Mouse (Mus musculus) embryonic facial prominence, embryonic 10.5 days (tissue): ENCODE measurements around the gene Rbms3. TPM values are rescaled to one million over a fixed set of nuclear protein-coding genes. Genes with fewer than 3 reads are reported as not detected.
A peak's percentile ranks its signal among the peaks of the same experiment; 100 is the strongest.

Source experiments
- DNase-seq: peaks from one replicate; pipeline ENCODE4 v3.0.0-alpha.2; 2017; ENCODE audit warnings: low spot score
- H3K27ac ChIP-seq: fragments of 300-500 bp; sonication (generic); replicated peaks from 2 replicates; pipeline ENCODE4 v1.5.1; 2016; ENCODE audit warnings: mild to moderate bottlenecking
- H3K27me3 ChIP-seq: fragments of 300-500 bp; sonication (generic); replicated peaks from 2 replicates; pipeline ENCODE4 v1.6.1; 2016; ENCODE audit warnings: low read depth, mild to moderate bottlenecking; ENCODE audit not compliant: poor library complexity, severe bottlenecking
- H3K36me3 ChIP-seq: fragments of 300-500 bp; sonication (generic); replicated peaks from 2 replicates; pipeline ENCODE4 v1.6.1; 2016; ENCODE audit warnings: mild to moderate bottlenecking, moderate library complexity
- H3K4me1 ChIP-seq: fragments of 300-500 bp; sonication (generic); 2 replicates; pipeline ENCODE4 v1.6.1; 2016
- H3K4me3 ChIP-seq: fragments of 300-500 bp; sonication (generic); 2 replicates; pipeline ENCODE4 v1.5.1; 2016; ENCODE audit warnings: mild to moderate bottlenecking, moderate library complexity
- H3K9me3 ChIP-seq: fragments of 300-500 bp; sonication (generic); 2 replicates; pipeline ENCODE4 v1.6.1; 2016; ENCODE audit warnings: mild to moderate bottlenecking
- WGBS: fragments of 180-500 bp; shearing (Covaris S2); methylation state at CpG from one replicate; pipeline ENCODE4 v1.1.7; 2016; 5-methylcytosine and 5-hydroxymethylcytosine counted together
- polyA plus RNA-seq: library from polyadenylated mRNA; unstranded; fragments of >200 nt; fragmentation: Nextera tagmentation; extraction: Ambion mirVana; gene quantifications from 2 replicates; pipeline ENCODE4 v1.2.1, GENCODE M21; 2016

The Rbms3 gene
- polyA plus RNA-seq, 1 experiment from 2014 or later = 29.9 TPM

DNA sequence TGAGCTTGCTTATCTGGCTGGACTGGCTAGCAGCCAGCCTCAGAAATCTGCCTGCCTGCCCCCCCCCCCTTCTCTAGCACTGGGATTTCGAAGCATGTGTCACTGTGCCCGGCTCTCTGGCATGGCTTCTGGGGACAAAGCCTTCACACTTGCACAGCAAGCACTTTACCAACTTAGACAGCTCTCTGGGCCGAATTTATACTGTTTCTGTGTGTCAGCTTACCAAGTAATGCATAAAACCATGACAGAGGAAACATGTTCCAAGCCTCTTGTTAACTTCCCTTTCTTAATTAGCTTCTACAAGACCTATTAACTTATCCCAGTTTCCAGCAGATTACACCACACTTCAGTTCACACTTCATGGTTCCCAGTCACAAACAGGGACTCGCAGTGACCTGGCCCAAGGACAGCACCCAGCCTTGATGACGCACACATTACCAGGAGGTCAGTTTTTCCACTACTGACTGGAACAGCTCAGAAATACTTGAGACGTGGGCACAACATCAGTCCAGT is 589.7 kb downstream of the Rbms3 start:
- Histone ChIP-seq H3K27me3 (no peaks in the 10 kb centered on the region), H3K27ac (no peak overlapping the region), H3K36me3 (no peaks in the 10 kb centered on the region), H3K4me1 (peaks cover 7% of the 10 kb centered on the region; the same call in 1 of the 2 replicates), H3K4me3 (no peak overlapping the region), H3K9me3 (no peaks in the 10 kb centered on the region)
- 80% methylated on average over 6 of the region's 6 CpGs for WGBS
- DNase-seq = no peak

- Histone ChIP-seq H3K27ac (no peak overlapping the region), H3K27me3 (no peaks in the 10 kb centered on the region), H3K9me3 (no peaks in the 10 kb centered on the region), H3K4me3 (no peak overlapping the region), H3K4me1 (peaks cover 6% of the 10 kb centered on the region; the same call in 1 of the 2 replicates), H3K36me3 (no peaks in the 10 kb centered on the region)
- 94% methylated on average over 1 of the region's 1 CpGs for WGBS
- no peak for DNase-seq
Measured at GRCm38 (mm10) chr9:117032690-117033089, 597.0 kb downstream of the Rbms3 start.

- Histone ChIP-seq H3K27me3 (no peaks in the 10 kb centered on the region), H3K4me3 (no peak overlapping the region), H3K36me3 (no peaks in the 10 kb centered on the region), H3K27ac (no peak overlapping the region), H3K9me3 (no peaks in the 10 kb centered on the region), H3K4me1 (peaks cover 6% of the 10 kb centered on the region; the same call in 1 of the 2 replicates)
- DNase-seq = no peak
- WGBS = 84% methylated on average over 11 of the region's 11 CpGs
Measured at GRCm38 (mm10) chr9:117031237-117031636, 598.5 kb downstream of the Rbms3 start.

DNA sequence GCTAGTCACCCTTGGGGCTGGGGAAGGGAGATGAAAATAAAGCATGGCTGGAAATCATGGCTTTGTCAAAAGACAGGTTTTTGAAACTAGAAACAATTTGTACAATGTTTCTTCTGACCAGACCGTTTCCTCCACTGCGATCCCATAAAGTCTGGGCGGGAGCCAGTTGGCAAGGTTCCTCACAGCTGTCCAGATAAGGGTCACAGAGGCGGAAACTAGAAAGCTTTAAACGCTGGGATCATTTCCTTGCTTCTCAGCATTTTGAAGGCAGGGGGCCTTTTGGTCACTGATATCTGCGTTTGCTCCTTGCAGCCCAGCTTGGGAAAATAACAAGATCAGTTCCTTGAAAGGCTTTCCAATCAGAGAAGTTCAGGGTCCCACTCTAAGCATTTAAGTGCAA is 598.9 kb downstream of the Rbms3 start:
- no peak for DNase-seq
- Histone ChIP-seq H3K9me3 (no peaks in the 10 kb centered on the region), H3K36me3 (no peaks in the 10 kb centered on the region), H3K27ac (no peak overlapping the region), H3K27me3 (no peaks in the 10 kb centered on the region), H3K4me1 (peaks cover 6% of the 10 kb centered on the region; the same call in 1 of the 2 replicates), H3K4me3 (no peak overlapping the region)
- WGBS = 61% methylated on average over 6 of the region's 6 CpGs

DNA sequence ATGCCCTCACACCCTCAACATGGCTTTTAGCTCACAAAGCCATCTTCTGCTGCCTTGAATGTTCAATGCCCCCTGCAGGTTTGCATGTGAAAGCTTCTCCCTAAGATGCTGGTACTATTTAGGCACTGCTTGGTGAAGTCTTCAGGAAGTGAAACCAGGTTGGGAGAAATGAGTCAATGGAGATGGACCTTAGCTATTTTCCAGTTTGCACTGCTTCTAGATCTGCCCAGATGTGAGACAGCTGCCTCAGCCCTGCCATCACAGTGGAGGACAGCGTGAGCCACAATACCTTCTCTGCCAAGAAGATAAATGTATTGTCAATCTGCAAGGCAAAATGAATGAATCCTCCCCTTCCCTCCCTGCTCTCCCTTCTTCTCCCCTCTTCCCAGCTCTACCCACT is 599.8 kb downstream of the Rbms3 start:
- DNase-seq = no peak
- Histone ChIP-seq H3K9me3 (no peaks in the 10 kb centered on the region), H3K4me3 (no peak overlapping the region), H3K4me1 (peaks cover 6% of the 10 kb centered on the region; the same call in 1 of the 2 replicates), H3K36me3 (no peaks in the 10 kb centered on the region), H3K27me3 (no peaks in the 10 kb centered on the region), H3K27ac (no peak overlapping the region)
- 87% methylated on average over 1 of the region's 1 CpGs for WGBS

- Histone ChIP-seq H3K27ac (no peak overlapping the region), H3K9me3 (no peaks in the 10 kb centered on the region), H3K4me3 (no peak overlapping the region), H3K36me3 (no peaks in the 10 kb centered on the region), H3K4me1 (peaks cover 6% of the 10 kb centered on the region; the same call in 1 of the 2 replicates), H3K27me3 (no peaks in the 10 kb centered on the region)
- WGBS = 88% methylated on average over 4 of the region's 4 CpGs
- no peak for DNase-seq
Measured at GRCm38 (mm10) chr9:117028586-117028985, 601.1 kb downstream of the Rbms3 start.

GRCm38 (mm10) chr9:117022086-117022485 is 607.6 kb downstream of the Rbms3 start:
- peaks cover 25% of the 10 kb centered on the region for H3K4me1 ChIP-seq
- no peaks in the 10 kb centered on the region for H3K9me3 ChIP-seq
- WGBS = 86% methylated on average over 6 of the region's 6 CpGs
- no peaks in the 10 kb centered on the region for H3K36me3 ChIP-seq
- H3K4me3 ChIP-seq = no peak overlapping the region
- H3K27me3 ChIP-seq = no peaks in the 10 kb centered on the region
- no peak overlapping the region for H3K27ac ChIP-seq
- no peak for DNase-seq

DNA sequence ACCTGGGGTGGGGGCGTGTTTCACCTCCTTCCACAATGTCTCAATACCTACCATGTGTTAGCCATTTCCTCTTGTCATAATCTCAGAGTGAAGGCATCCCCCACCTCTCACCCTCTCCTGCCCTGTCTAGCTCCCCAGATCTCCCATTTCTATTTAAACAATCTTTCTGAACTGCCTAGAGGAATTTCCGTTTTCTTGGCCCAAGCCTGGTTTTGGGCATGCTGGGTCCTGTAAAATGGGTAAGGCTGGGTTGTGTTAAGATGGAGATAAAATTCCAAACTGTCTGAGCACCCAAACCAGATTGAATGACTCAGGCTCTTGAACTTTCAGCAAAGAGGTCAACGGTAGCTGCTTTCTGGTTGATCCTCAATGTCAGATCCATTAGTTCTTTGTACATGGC is 608.2 kb downstream of the Rbms3 start:
- no peaks in the 10 kb centered on the region for H3K36me3 ChIP-seq
- H3K4me3 ChIP-seq = no peak overlapping the region
- no peaks in the 10 kb centered on the region for H3K27me3 ChIP-seq
- WGBS = 57% methylated on average over 3 of the region's 3 CpGs
- DNase-seq = peak; percentile 30
- peaks cover 27% of the 10 kb centered on the region for H3K4me1 ChIP-seq
- H3K9me3 ChIP-seq = no peaks in the 10 kb centered on the region
- H3K27ac ChIP-seq = no peak overlapping the region

- Histone ChIP-seq H3K27me3 (no peaks in the 10 kb centered on the region), H3K27ac (no peak overlapping the region), H3K9me3 (no peaks in the 10 kb centered on the region), H3K36me3 (no peaks in the 10 kb centered on the region), H3K4me1 (peaks cover 27% of the 10 kb centered on the region), H3K4me3 (no peak overlapping the region)
- no peak for DNase-seq
- 94% methylated on average over 2 of the region's 2 CpGs for WGBS
Measured at GRCm38 (mm10) chr9:117020216-117020615, 609.5 kb downstream of the Rbms3 start.

DNA sequence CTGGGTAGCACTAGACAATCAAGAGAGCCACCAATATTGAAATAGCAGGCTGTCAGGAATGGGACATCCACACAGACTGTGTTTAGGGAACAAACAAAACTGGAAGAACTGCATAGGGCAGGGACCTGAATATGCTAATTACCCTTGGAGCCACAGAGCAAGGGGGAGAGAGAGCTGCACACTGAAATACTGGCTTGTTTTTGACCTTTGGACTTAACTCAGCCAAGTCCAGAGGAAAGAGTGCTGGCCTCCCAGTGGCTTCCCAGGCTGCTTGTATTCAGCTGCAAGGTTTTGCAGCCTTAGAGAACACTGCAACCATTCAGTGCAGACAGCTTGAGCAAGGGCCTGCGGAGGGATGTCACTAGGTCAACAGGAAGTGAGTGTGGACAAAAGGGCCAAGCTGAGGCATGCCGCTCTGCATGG is 611.0 kb downstream of the Rbms3 start:
- H3K27me3 ChIP-seq = no peaks in the 10 kb centered on the region
- H3K4me1 ChIP-seq = peaks cover 27% of the 10 kb centered on the region
- no peaks in the 10 kb centered on the region for H3K36me3 ChIP-seq
- 14% methylated on average over 2 of the region's 2 CpGs for WGBS
- DNase-seq = peak; percentile 54
- no peak overlapping the region for H3K4me3 ChIP-seq
- H3K9me3 ChIP-seq = no peaks in the 10 kb centered on the region
- H3K27ac ChIP-seq = peak overlapping the region; percentile 69

DNA sequence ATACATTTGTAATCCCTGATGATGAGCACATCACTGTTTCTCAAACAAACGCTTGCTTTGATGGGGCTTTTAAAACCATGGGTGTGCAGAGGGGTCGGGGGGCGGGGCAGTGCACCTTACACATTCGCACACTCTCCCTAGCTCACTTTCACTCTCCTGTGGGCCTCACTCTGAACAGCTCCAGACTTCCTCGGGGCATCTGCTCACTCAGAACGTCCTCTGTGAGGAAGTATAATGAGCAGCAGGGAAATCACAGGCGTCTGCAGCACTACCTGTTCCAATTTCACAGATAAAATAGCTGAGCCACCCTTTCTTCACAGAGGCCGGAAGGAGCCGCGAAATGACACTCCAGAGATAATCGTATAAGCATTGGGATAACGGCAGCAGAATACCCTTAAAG is 611.4 kb downstream of the Rbms3 start:
- peak overlapping the region; percentile 69 for H3K27ac ChIP-seq
- no peaks in the 10 kb centered on the region for H3K36me3 ChIP-seq
- DNase-seq = no peak
- no peaks in the 10 kb centered on the region for H3K27me3 ChIP-seq
- H3K9me3 ChIP-seq = no peaks in the 10 kb centered on the region
- 47% methylated on average over 12 of the region's 12 CpGs for WGBS
- H3K4me1 ChIP-seq = peaks cover 27% of the 10 kb centered on the region
- no peak overlapping the region for H3K4me3 ChIP-seq

DNA sequence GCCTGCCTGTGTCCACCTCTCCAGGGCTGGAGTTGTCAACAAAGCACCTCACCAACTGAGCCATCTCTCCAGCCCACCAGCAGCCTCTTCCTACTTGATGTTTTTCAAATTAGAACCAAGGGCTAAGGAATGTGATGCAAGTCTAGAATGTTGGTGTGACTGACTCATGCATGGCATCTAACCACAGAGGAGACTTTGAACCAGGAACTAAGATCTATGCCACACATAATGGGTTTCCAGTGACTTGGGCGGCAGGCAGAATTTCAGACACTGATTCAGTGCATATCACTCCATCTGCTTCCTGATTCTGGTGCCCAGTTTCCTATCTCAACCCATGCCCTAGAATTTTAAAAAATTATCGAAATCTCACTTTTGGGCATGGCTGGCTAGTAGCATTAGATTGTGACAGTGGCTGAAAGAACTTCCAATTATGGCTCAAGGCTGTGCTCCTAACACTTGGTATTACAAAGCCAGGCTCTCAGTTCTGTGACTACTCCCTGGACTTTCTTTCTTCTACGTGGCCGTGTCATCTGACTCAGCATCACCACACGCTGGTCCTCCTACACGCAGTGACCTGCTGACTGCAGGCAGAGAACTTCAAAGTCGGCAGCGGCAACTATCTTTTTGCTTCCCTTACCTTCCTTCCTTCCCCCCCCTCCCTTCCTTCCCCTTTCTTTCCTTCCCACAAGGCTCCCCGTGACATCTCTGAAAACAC is 613.0 kb downstream of the Rbms3 start:
- WGBS = 92% methylated on average over 9 of the region's 9 CpGs
- H3K27me3 ChIP-seq = no peaks in the 10 kb centered on the region
- no peaks in the 10 kb centered on the region for H3K36me3 ChIP-seq
- H3K4me1 ChIP-seq = peaks cover 23% of the 10 kb centered on the region
- no peak for DNase-seq
- H3K4me3 ChIP-seq = no peak overlapping the region
- H3K27ac ChIP-seq = no peak overlapping the region
- no peaks in the 10 kb centered on the region for H3K9me3 ChIP-seq

GRCm38 (mm10) chr9:117013386-117013785 is 616.3 kb downstream of the Rbms3 start:
- Histone ChIP-seq H3K36me3 (no peaks in the 10 kb centered on the region), H3K27me3 (no peaks in the 10 kb centered on the region), H3K9me3 (no peaks in the 10 kb centered on the region), H3K4me3 (no peak overlapping the region), H3K4me1 (peaks cover 7% of the 10 kb centered on the region), H3K27ac (no peak overlapping the region)
- DNase-seq = no peak
- 84% methylated on average over 3 of the region's 3 CpGs for WGBS
